Mouse (Mus musculus): ENCODE measurements around the gene Rprd1b. TPM values are rescaled to one million over a fixed set of nuclear protein-coding genes. Genes with fewer than 3 reads are reported as not detected.
A peak's percentile ranks its signal among the peaks of the same experiment; 100 is the strongest.

Rprd1b gene
- 30.8 and 34.9 TPM in 2 replicates for polyA plus RNA-seq (2014; fragmentation: Nextera tagmentation; extraction: Ambion mirVana)

- peak within 1 kb of the TSS; percentile 86 for H3K9ac ChIP-seq
- WGBS, result 0% methylated on average over 52 of the region's 52 CpGs
Measured at GRCm38 (mm10) chr2:158028354-158028863, at the start of gene Rprd1b, which contains the start of gene Tti1. Rprd1b (plus strand) TSS chr2:158028497. Tti1 (minus strand) TSS chr2:158028433.

GRCm38 (mm10) chr2:157979241-157979640 is 49.1 kb upstream of the Rprd1b start:
- WGBS, result 66% methylated on average over 5 of the region's 5 CpGs
- no peak overlapping the region for H3K4me2 ChIP-seq (replicated peaks)
- peaks cover 20% of the 10 kb centered on the region for H3K4me1 ChIP-seq (replicated peaks; ENCODE audit: control insufficient read depth, insufficient read depth, low read length)

More at GRCm38 (mm10) chr2:158028354-158028863, at the start of gene Rprd1b, which contains the start of gene Tti1:
- ATAC-seq (ENCODE audit: low FRiP score) (peak; percentile 94), DNase-seq (ENCODE audit: low spot score) (peak; percentile 97)
- no peaks in the 10 kb centered on the region for H3K27me3 ChIP-seq (ENCODE audit: control insufficient read depth, insufficient read depth, low read length)
- peak within 1 kb of the TSS; percentile 74 for H3K4me3 ChIP-seq (replicated peaks; ENCODE audit: low read length)
- H3K36me3 ChIP-seq (replicated peaks; ENCODE audit: control insufficient read depth, insufficient read depth), result no peaks in the 10 kb centered on the region
- H3K4me2 ChIP-seq (replicated peaks), result peak within 1 kb of the TSS; percentile 95
- no peaks in the 10 kb centered on the region for H3K9me3 ChIP-seq (ENCODE audit: control insufficient read depth, low read length)
- peak within 1 kb of the TSS; percentile 89 for H3K27ac ChIP-seq
- H3K4me1 ChIP-seq (replicated peaks; ENCODE audit: control insufficient read depth, insufficient read depth, low read length), result peaks cover 28% of the 10 kb centered on the region

GRCm38 (mm10) chr2:157982727-157983126 is 45.6 kb upstream of the Rprd1b start:
- H3K36me3 ChIP-seq (replicated peaks; ENCODE audit: control insufficient read depth, insufficient read depth), result peaks cover 10% of the 10 kb centered on the region; the same call in 1 of the 2 replicates
- DNase-seq (ENCODE audit: low spot score) (no peak), ATAC-seq (ENCODE audit: low FRiP score) (no peak)
- no peak overlapping the region for H3K27ac ChIP-seq
- H3K27me3 ChIP-seq (ENCODE audit: control insufficient read depth, insufficient read depth, low read length), result no peaks in the 10 kb centered on the region
- no peak overlapping the region for H3K4me2 ChIP-seq (replicated peaks)
- H3K4me3 ChIP-seq (replicated peaks; ENCODE audit: low read length), result no peak overlapping the region
- no peak overlapping the region for H3K9ac ChIP-seq
- WGBS, result 97% methylated on average over 3 of the region's 3 CpGs
- peaks cover 3% of the 10 kb centered on the region; the same call in 1 of the 2 replicates for H3K4me1 ChIP-seq (replicated peaks; ENCODE audit: control insufficient read depth, insufficient read depth, low read length)
- no peaks in the 10 kb centered on the region for H3K9me3 ChIP-seq (ENCODE audit: control insufficient read depth, low read length)

More at GRCm38 (mm10) chr2:157979241-157979640, 49.1 kb upstream of the Rprd1b start:
- DNase-seq (ENCODE audit: low spot score), result no peak
- Histone ChIP-seq H3K4me3 (replicated peaks; ENCODE audit: low read length) (no peak overlapping the region), H3K9me3 (ENCODE audit: control insufficient read depth, low read length) (no peaks in the 10 kb centered on the region), H3K27ac (no peak overlapping the region), H3K27me3 (ENCODE audit: control insufficient read depth, insufficient read depth, low read length) (no peaks in the 10 kb centered on the region), H3K9ac (no peak overlapping the region), H3K36me3 (replicated peaks; ENCODE audit: control insufficient read depth, insufficient read depth) (peaks cover 10% of the 10 kb centered on the region; the same call in 1 of the 2 replicates)
- no peak for ATAC-seq (ENCODE audit: low FRiP score)

DNA sequence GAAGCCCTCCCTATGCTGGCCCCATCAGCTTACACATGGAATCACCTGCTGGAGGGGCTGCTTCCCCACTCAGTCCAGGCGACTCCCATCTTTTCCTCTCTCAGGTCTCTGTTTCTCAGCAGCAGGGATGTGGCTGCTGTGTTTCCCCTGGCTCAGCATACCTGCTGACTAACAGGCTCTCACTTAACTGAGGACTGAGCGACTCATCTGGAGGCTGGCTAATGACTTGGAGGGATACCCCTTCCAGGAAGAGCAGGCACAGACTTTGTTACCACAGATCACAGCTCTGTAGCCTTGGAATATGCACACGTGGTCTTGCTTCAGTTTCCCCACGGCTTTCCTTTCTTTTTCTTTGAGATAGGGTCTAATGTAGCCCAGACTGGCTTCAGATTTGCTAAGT is 45.0 kb upstream of the Rprd1b start:
- Histone ChIP-seq H3K27ac (no peak overlapping the region), H3K4me2 (replicated peaks) (no peak overlapping the region), H3K4me1 (replicated peaks; ENCODE audit: control insufficient read depth, insufficient read depth, low read length) (peaks cover 8% of the 10 kb centered on the region), H3K27me3 (ENCODE audit: control insufficient read depth, insufficient read depth, low read length) (no peaks in the 10 kb centered on the region), H3K4me3 (replicated peaks; ENCODE audit: low read length) (no peak overlapping the region), H3K9me3 (ENCODE audit: control insufficient read depth, low read length) (no peaks in the 10 kb centered on the region), H3K9ac (no peak overlapping the region), H3K36me3 (replicated peaks; ENCODE audit: control insufficient read depth, insufficient read depth) (peaks cover 10% of the 10 kb centered on the region; the same call in 1 of the 2 replicates)
- 93% methylated on average over 4 of the region's 4 CpGs for WGBS
- ATAC-seq (ENCODE audit: low FRiP score) (no peak), DNase-seq (ENCODE audit: low spot score) (no peak)

DNA sequence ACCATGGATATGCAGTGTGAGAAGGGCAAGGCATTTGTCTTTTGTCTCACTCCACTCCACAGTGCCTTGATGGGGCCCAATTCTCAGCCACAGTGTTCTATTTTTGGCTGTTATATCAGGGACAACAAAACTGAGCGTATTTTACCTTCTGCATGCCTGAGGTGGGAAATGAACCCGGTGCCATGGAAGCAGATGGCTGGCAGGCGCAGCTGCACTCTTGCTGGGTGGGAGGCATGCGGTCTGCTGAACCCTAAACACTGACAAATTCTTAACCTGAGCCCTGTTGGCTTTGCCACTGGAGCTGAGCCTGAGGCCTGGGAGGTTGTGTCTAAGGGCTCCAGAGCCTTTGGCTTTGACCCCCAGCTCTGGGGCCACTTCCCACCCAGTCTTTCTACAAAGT is 42.7 kb upstream of the Rprd1b start:
- Histone ChIP-seq H3K27me3 (ENCODE audit: control insufficient read depth, insufficient read depth, low read length) (no peaks in the 10 kb centered on the region), H3K4me3 (replicated peaks; ENCODE audit: low read length) (no peak overlapping the region), H3K36me3 (replicated peaks; ENCODE audit: control insufficient read depth, insufficient read depth) (peaks cover 10% of the 10 kb centered on the region; the same call in 1 of the 2 replicates), H3K9me3 (ENCODE audit: control insufficient read depth, low read length) (no peaks in the 10 kb centered on the region), H3K27ac (0 out of 2 replicates have a peak overlapping the region, but pooled peaks have one; percentile 3), H3K4me2 (replicated peaks) (no peak overlapping the region), H3K4me1 (replicated peaks; ENCODE audit: control insufficient read depth, insufficient read depth, low read length) (peaks cover 17% of the 10 kb centered on the region), H3K9ac (no peak overlapping the region)
- DNase-seq (ENCODE audit: low spot score) (no peak), ATAC-seq (ENCODE audit: low FRiP score) (no peak)
- 87% methylated on average over 4 of the region's 4 CpGs for WGBS

DNA sequence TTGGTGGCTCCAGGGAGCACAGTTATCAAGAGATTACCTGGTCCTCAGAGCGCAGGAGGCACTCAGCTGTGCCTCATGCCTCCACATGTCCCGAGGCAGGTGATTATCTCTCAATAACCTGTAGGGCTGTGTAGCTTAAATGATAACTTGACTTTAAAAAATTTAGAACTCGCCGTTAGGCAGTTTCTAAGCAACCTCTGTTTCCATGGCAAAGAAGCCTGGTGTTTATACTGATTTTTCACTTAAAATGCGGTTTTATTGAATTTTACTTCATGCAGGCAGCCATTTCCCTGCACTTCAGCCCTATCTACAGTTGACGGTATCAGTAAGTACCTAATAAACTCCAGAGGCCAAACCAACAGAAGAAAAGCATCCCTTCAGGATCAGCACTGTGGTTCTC is 42.1 kb upstream of the Rprd1b start:
- WGBS, result 74% methylated on average over 6 of the region's 6 CpGs
- Histone ChIP-seq H3K9ac (no peak overlapping the region), H3K36me3 (replicated peaks; ENCODE audit: control insufficient read depth, insufficient read depth) (peaks cover 9% of the 10 kb centered on the region; the same call in 1 of the 2 replicates), H3K4me2 (replicated peaks) (no peak overlapping the region), H3K27ac (peak overlapping the region; percentile 8; the same call in 1 of the 2 replicates), H3K9me3 (ENCODE audit: control insufficient read depth, low read length) (no peaks in the 10 kb centered on the region), H3K4me3 (replicated peaks; ENCODE audit: low read length) (no peak overlapping the region), H3K27me3 (ENCODE audit: control insufficient read depth, insufficient read depth, low read length) (no peaks in the 10 kb centered on the region), H3K4me1 (replicated peaks; ENCODE audit: control insufficient read depth, insufficient read depth, low read length) (peaks cover 19% of the 10 kb centered on the region)
- no peak for DNase-seq (ENCODE audit: low spot score)
- ATAC-seq (ENCODE audit: low FRiP score), result no peak

GRCm38 (mm10) chr2:157988416-157989190 is 39.7 kb upstream of the Rprd1b start:
- WGBS, result 42% methylated on average over 7 of the region's 7 CpGs
- Histone ChIP-seq H3K36me3 (replicated peaks; ENCODE audit: control insufficient read depth, insufficient read depth) (peaks cover 15% of the 10 kb centered on the region), H3K4me1 (replicated peaks; ENCODE audit: control insufficient read depth, insufficient read depth, low read length) (peaks cover 20% of the 10 kb centered on the region), H3K4me3 (replicated peaks; ENCODE audit: low read length) (no peak overlapping the region), H3K9me3 (ENCODE audit: control insufficient read depth, low read length) (no peaks in the 10 kb centered on the region), H3K27ac (peak overlapping the region; percentile 38), H3K4me2 (replicated peaks) (no peak overlapping the region), H3K9ac (peak overlapping the region; percentile 12; the same call in 1 of the 2 replicates), H3K27me3 (ENCODE audit: control insufficient read depth, insufficient read depth, low read length) (no peaks in the 10 kb centered on the region)
- DNase-seq (ENCODE audit: low spot score), result no peak
- no peak for ATAC-seq (ENCODE audit: low FRiP score)

DNA sequence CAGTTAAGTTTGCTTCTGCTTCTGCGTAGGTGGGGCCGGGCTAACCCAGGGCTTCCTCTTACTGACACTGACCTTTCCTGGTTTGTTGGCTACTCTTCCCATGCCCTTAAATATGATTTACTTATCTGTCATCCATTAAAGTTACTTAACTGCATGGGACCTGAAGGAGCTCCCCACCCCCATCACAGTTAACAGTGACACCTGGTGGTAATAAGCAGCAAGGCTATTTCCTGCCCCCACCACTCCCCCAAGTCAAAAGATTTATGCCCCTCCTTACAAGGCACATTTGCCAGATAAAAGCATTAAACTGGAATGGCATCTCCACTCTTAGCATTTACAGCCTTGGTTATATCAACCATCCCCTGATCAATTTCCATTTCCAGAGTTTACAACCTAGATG is 38.4 kb upstream of the Rprd1b start:
- peaks cover 27% of the 10 kb centered on the region for H3K4me1 ChIP-seq (replicated peaks; ENCODE audit: control insufficient read depth, insufficient read depth, low read length)
- ATAC-seq (ENCODE audit: low FRiP score) (no peak), DNase-seq (ENCODE audit: low spot score) (no peak)
- H3K4me2 ChIP-seq (replicated peaks), result no peak overlapping the region
- no peak overlapping the region for H3K4me3 ChIP-seq (replicated peaks; ENCODE audit: low read length)
- WGBS, result 88% methylated on average over 2 of the region's 2 CpGs
- no peak overlapping the region for H3K9ac ChIP-seq
- H3K27me3 ChIP-seq (ENCODE audit: control insufficient read depth, insufficient read depth, low read length), result no peaks in the 10 kb centered on the region
- peaks cover 19% of the 10 kb centered on the region for H3K36me3 ChIP-seq (replicated peaks; ENCODE audit: control insufficient read depth, insufficient read depth)
- H3K27ac ChIP-seq, result no peak overlapping the region
- H3K9me3 ChIP-seq (ENCODE audit: control insufficient read depth, low read length), result no peaks in the 10 kb centered on the region

GRCm38 (mm10) chr2:157991026-157991425 is 37.3 kb upstream of the Rprd1b start:
- Histone ChIP-seq H3K4me3 (replicated peaks; ENCODE audit: low read length) (no peak overlapping the region), H3K9ac (no peak overlapping the region), H3K27me3 (ENCODE audit: control insufficient read depth, insufficient read depth, low read length) (no peaks in the 10 kb centered on the region), H3K4me1 (replicated peaks; ENCODE audit: control insufficient read depth, insufficient read depth, low read length) (peaks cover 27% of the 10 kb centered on the region), H3K36me3 (replicated peaks; ENCODE audit: control insufficient read depth, insufficient read depth) (peaks cover 23% of the 10 kb centered on the region), H3K4me2 (replicated peaks) (no peak overlapping the region), H3K9me3 (ENCODE audit: control insufficient read depth, low read length) (no peaks in the 10 kb centered on the region), H3K27ac (no peak overlapping the region)
- 60% methylated on average over 6 of the region's 6 CpGs for WGBS
- DNase-seq (ENCODE audit: low spot score), result no peak
- ATAC-seq (ENCODE audit: low FRiP score), result no peak
